Mouse (Mus musculus) megakaryocyte progenitor cell, adult 5-6 weeks (primary cell): Measurements from ENCODE around the gene Slc27a1. TPM values are rescaled to one million over a fixed set of nuclear protein-coding genes. Genes with fewer than 3 reads are reported as not detected.

ENCODE experiments used
- ATAC-seq: replicated peaks from 2 replicates; pipeline ENCODE4 v1.8.0; 2016; ENCODE audit warnings: mild to moderate bottlenecking, moderate TSS enrichment, inconsistent platforms; ENCODE audit not compliant: poor library complexity
- total RNA-seq, 2 experiments: library from RNA; stranded (forward) in 1 of 2; stranded (reverse) in 1 of 2; fragments of 157-497, 149-512 nt in 1 of 2; fragments of 200-1000 nt in 1 of 2; gene quantifications; 2 replicates each; pipeline versions ENCODE4 v1.2.3 to v1.2.4; 2015 to 2017

Slc27a1 gene
- total RNA-seq, 2 experiments from 2014 or later = 3.6 to 3.8 TPM

- ATAC-seq = no peak
These were observed 14.0 kb upstream of the Slc27a1 start for GRCm38 (mm10) chr8:71554644-71555043.

GRCm38 (mm10) chr8:71558071-71558957, 10.4 kb upstream of the Slc27a1 start, which contains the start of gene Tmem221:
Gene Tmem221 (minus strand): TSS chr8:71558871.
- no peak for ATAC-seq

- ATAC-seq = peak; percentile 72
These were observed 9.6 kb upstream of the Slc27a1 start for GRCm38 (mm10) chr8:71558958-71559690.

- ATAC-seq = no peak
These were observed 8.6 kb upstream of the Slc27a1 start for GRCm38 (mm10) chr8:71560071-71560470.

- no peak for ATAC-seq
These were observed 7.9 kb upstream of the Slc27a1 start for GRCm38 (mm10) chr8:71560765-71561164.

- ATAC-seq = peak; percentile 59
These were observed 7.3 kb upstream of the Slc27a1 start for GRCm38 (mm10) chr8:71561401-71561800.

- ATAC-seq = peak; percentile 73
These were observed 5.9 kb upstream of the Slc27a1 start for GRCm38 (mm10) chr8:71562751-71563150.

- ATAC-seq = no peak
These were observed 4.7 kb upstream of the Slc27a1 start for GRCm38 (mm10) chr8:71563992-71564391.

- ATAC-seq = no peak
These were observed 2.2 kb upstream of the Slc27a1 start, which contains the start of gene Nxnl1 for GRCm38 (mm10) chr8:71566501-71566900. Gene Nxnl1 (minus strand): TSS chr8:71566601.

GRCm38 (mm10) chr8:71567587-71567986, 1.1 kb upstream of the Slc27a1 start:
- no peak for ATAC-seq

GRCm38 (mm10) chr8:71568941-71569340, 259 bp downstream of the Slc27a1 start:
- no peak for ATAC-seq

GRCm38 (mm10) chr8:71569366-71570290, 946 bp downstream of the Slc27a1 start:
- peak; percentile 62 for ATAC-seq

- peak; percentile 79 for ATAC-seq
These were observed 1.7 kb downstream of the Slc27a1 start for GRCm38 (mm10) chr8:71570291-71570954.

- ATAC-seq = no peak
These were observed 3.4 kb downstream of the Slc27a1 start for GRCm38 (mm10) chr8:71572077-71572476.

- ATAC-seq = no peak
These were observed 4.4 kb downstream of the Slc27a1 start for GRCm38 (mm10) chr8:71572847-71573633.

- ATAC-seq = no peak
These were observed 5.7 kb downstream of the Slc27a1 start for GRCm38 (mm10) chr8:71574426-71574825.

GRCm38 (mm10) chr8:71575020-71575419, 6.3 kb downstream of the Slc27a1 start:
- ATAC-seq = no peak

GRCm38 (mm10) chr8:71577856-71578387, 9.2 kb downstream of the Slc27a1 start:
- ATAC-seq = no peak

GRCm38 (mm10) chr8:71579009-71579408, 10.3 kb downstream of the Slc27a1 start:
- ATAC-seq = no peak
